Mouse (Mus musculus): ENCODE results near the gene Ccdc54.

Ccdc54 gene

GRCm38 (mm10) chr16:50591054-50591453, at the start of gene Ccdc54:
Gene Ccdc54 (minus strand): TSS chr16:50591154.
- no peak for DNase-seq (ENCODE audit: low read depth, low spot score)

- DNase-seq (ENCODE audit: low read depth, low spot score) = no peak
These were observed 41.6 kb upstream of the Ccdc54 start for GRCm38 (mm10) chr16:50632585-50632984.

- no peak for DNase-seq (ENCODE audit: low read depth, low spot score)
These were observed 24.6 kb upstream of the Ccdc54 start for GRCm38 (mm10) chr16:50615569-50615968.

GRCm38 (mm10) chr16:50612944-50613343, 22.0 kb upstream of the Ccdc54 start:
- no peak for DNase-seq (ENCODE audit: low read depth, low spot score)

GRCm38 (mm10) chr16:50610580-50610979, 19.6 kb upstream of the Ccdc54 start:
- DNase-seq (ENCODE audit: low read depth, low spot score) = peak; percentile 88

- peak; percentile 67 for DNase-seq (ENCODE audit: low read depth, low spot score)
These were observed 17.0 kb upstream of the Ccdc54 start for GRCm38 (mm10) chr16:50607776-50608562.

- no peak for DNase-seq (ENCODE audit: low read depth, low spot score)
These were observed 13.9 kb upstream of the Ccdc54 start for GRCm38 (mm10) chr16:50604826-50605225.

- DNase-seq (ENCODE audit: low read depth, low spot score) = no peak
These were observed 11.0 kb upstream of the Ccdc54 start for GRCm38 (mm10) chr16:50601947-50602346.

- peak; percentile 44 for DNase-seq (ENCODE audit: low read depth, low spot score)
These were observed 9.7 kb upstream of the Ccdc54 start for GRCm38 (mm10) chr16:50600665-50601064.

- no peak for DNase-seq (ENCODE audit: low read depth, low spot score)
These were observed 5.7 kb upstream of the Ccdc54 start for GRCm38 (mm10) chr16:50596679-50597078.

GRCm38 (mm10) chr16:50596171-50596570, 5.2 kb upstream of the Ccdc54 start:
- DNase-seq (ENCODE audit: low read depth, low spot score) = no peak

- peak; percentile 57 for DNase-seq (ENCODE audit: low read depth, low spot score)
These were observed 3.9 kb upstream of the Ccdc54 start for GRCm38 (mm10) chr16:50594876-50595275.

GRCm38 (mm10) chr16:50593361-50593760, 2.4 kb upstream of the Ccdc54 start:
- DNase-seq (ENCODE audit: low read depth, low spot score) = no peak

GRCm38 (mm10) chr16:50589574-50590151, 1.3 kb downstream of the Ccdc54 start:
- no peak for DNase-seq (ENCODE audit: low read depth, low spot score)

GRCm38 (mm10) chr16:50588191-50588590, 2.8 kb downstream of the Ccdc54 start:
- DNase-seq (ENCODE audit: low read depth, low spot score) = no peak

- no peak for DNase-seq (ENCODE audit: low read depth, low spot score)
These were observed 3.8 kb downstream of the Ccdc54 start for GRCm38 (mm10) chr16:50587139-50587538.

GRCm38 (mm10) chr16:50578361-50578760, 12.6 kb downstream of the Ccdc54 start:
- peak; percentile 50 for DNase-seq (ENCODE audit: low read depth, low spot score)

GRCm38 (mm10) chr16:50572557-50572956, 18.4 kb downstream of the Ccdc54 start:
- peak; percentile 46 for DNase-seq (ENCODE audit: low read depth, low spot score)

- peak; percentile 6 for DNase-seq (ENCODE audit: low read depth, low spot score)
These were observed 31.7 kb downstream of the Ccdc54 start for GRCm38 (mm10) chr16:50559163-50559771.

- no peak for DNase-seq (ENCODE audit: low read depth, low spot score)
These were observed 37.1 kb downstream of the Ccdc54 start for GRCm38 (mm10) chr16:50553828-50554227.

- no peak for DNase-seq (ENCODE audit: low read depth, low spot score)
These were observed 39.0 kb downstream of the Ccdc54 start for GRCm38 (mm10) chr16:50551871-50552528.

- DNase-seq (ENCODE audit: low read depth, low spot score) = no peak
These were observed 40.0 kb downstream of the Ccdc54 start for GRCm38 (mm10) chr16:50550927-50551326.
